Mouse (Mus musculus) stomach, postnatal 0 days (tissue): Measurements from ENCODE around the gene Myo9a.
"Not testable (repeated sequence)": the region's sequence is repeated elsewhere in the genome, so short reads cannot be mapped to it uniquely, and the experiment has no call there.

Source experiments
- CTCF ChIP-seq: IDR thresholded peaks from 2 replicates; pipeline ENCODE4 v1.5.1; 2016; ENCODE audit warnings: antibody characterized with exemption, low read depth, mild to moderate bottlenecking, moderate library complexity
- EP300 ChIP-seq: optimal IDR thresholded peaks from 2 replicates; pipeline ENCODE3; 2016; ENCODE audit warnings: antibody characterized with exemption

DNA sequence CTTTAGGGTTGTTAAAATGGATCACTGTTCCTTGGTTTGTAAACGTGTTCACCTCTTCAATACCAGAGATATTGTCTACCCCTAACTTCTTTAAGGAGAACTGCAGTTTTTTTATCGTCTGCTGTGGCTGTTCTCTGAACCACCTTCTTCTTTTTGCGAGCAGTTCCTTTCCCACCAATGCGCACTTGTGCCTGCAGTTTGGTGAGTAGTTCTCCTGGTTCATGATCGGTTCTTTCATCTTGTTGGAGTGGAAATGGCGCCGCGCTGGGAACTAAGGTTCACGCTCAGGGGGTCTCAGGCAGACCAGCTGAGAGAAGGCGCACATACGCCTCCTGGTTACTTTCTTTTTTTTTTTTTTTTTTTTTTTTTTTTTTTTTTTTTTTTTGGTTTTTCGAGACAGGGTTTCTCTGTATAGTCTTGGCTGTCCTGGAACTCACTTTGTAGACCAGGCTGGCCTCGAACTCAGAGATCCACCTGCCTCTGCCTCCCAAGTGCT, 16.3 kb downstream of the Myo9a start:
- not testable (repeated sequence) for TF ChIP-seq CTCF, EP300
